Mouse (Mus musculus): ENCODE results near the gene Ldlr.
"Not testable (repeated sequence)": the region's sequence is repeated elsewhere in the genome, so short reads cannot be mapped to it uniquely, and the experiment has no call there.

Ldlr gene

DNA sequence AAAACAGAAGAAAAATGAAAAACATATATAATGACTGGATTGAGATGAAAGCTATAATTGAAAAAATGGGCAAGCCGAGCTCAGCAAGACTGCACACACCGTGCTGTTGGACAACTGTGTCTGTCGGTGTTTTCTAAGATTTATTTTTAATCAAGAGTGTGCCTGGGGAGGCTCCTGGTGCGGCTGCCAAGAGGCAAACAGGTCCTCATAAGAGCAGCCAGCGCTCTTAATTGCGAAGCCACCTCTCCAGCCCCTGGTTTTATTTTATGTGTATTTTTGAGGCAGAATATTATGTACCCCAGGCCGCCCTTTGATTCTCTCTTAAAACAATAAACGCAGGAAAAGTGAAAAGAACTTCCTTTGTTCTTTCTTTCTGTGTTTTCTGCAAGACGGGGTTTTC, 65.0 kb downstream of the Ldlr start:
- no peak for DNase-seq (ENCODE audit: inconsistent ontology term)

DNA sequence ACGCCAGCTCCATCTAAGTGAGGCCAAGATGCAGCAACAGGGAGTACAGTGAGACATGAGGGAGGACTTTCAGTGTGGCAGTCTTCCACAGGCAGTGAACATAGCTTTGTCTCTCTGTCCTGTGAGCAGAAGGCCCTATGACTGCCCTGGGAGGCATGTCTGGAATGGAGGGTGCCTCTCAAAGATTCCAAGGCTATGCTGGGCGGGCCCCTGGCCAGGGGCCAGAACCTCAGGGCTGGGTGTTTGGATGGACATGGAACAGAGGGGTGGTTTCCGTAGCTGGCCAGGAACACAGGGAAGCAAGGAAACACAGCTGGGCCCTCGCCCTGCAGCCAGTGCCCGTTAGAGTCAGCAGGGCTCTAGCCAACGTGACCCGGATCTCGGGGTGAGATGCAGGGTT, 68.6 kb downstream of the Ldlr start:
- DNase-seq (ENCODE audit: inconsistent ontology term) = peak; percentile 100

DNA sequence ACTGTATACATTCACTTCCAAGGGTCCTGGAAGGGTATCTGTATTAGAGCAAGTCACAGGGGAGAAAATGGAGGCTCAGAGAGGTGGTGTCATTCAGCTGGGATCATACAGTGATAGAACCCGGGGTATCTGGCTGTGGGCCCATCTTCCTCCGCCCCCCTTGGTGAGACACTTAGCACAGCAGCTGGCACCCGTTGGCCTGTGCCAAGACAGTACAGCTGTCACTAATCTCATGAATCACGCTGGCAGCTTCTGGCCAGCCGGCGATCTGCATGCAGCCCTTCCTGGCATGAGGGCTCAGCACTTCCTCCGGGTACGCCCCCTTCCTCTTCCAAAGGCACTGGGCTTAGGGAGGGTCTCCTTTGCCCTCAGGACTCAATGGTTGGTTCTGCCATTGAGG, 69.4 kb downstream of the Ldlr start:
- DNase-seq (ENCODE audit: inconsistent ontology term) = peak; percentile 52

DNA sequence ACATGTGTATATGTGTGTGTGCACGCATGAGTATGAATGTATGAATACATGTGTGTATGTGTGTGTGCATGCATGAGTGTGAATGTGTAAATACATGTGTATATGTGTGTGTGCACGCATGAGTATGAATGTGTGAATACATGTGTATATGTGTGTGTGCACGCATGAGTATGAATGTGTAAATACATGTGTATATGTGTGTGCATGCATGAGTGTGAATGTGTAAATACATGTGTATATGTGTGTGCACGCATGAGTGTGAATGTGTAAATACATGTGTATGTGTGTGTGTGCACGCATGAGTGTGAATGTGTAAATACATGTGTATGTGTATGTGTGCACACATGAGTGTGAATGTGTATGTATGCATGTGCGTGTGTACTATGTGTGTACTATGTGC, 70.2 kb downstream of the Ldlr start:
- DNase-seq (ENCODE audit: inconsistent ontology term) = not testable (repeated sequence)

DNA sequence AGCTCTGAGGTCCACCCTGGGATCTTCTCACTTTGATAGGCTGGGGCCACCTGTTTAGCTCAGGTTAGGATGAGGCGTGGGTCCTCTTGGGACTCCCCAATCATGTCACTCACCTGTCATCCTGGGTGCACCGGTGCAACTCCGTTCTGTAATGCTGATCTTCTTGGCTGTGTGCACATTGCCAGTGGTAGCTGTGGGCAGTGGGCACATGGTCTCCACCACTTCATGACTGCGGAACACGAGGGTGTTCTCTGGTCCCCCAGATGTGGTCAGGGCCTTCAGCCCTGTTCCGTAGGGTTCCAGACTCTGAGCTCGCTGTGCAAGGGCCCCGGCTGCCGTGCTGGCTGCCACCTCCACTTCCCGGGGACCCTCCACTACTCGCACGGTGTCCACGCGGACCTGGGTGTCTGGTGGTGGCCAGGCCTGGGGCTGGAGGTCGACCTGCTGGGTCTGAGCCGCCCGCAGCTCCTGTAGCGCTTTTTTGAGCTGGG, 71.1 kb downstream of the Ldlr start:
- no peak for DNase-seq (ENCODE audit: inconsistent ontology term)

DNA sequence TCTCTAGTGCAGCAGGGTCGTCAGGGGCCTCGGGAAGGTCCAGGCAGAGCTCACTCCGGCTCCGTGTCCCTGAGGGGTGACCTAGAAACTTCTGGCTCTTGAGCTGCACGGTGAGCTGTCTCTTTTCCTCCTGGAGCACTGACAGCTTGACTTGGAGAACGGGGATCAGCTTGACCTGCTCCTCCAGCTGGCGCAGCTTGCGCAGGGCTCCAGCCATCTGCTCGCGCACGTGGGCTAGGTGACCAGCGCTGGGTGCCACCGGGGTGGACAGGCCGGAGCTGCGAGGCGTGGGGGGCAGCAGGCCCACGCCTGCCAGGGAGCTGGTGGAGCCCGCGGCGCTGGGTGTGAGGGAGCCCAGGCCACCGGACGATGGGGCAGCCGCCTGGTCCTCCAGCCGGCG, 71.6 kb downstream of the Ldlr start:
- DNase-seq (ENCODE audit: inconsistent ontology term) = no peak

DNA sequence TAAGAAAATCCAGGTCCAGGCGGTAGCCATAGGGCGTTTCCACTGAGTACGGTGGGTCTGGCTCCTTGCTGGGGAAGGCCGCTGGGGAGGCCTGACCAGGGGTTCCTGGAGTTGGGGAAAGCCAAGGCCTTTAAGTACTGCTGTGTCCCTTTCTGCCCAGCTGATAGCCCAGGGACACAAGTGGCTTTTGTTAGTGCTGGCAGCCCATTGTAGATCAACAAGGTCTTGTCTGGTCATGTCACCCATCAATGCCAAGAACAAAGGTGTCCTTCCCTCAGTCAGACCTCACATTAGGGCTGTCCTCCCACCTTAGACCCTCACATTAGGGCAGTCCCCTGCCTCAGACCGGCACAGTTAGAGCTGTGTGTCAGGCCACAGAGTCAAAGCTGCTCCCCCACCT, 72.3 kb downstream of the Ldlr start:
- no peak for DNase-seq (ENCODE audit: inconsistent ontology term)

DNA sequence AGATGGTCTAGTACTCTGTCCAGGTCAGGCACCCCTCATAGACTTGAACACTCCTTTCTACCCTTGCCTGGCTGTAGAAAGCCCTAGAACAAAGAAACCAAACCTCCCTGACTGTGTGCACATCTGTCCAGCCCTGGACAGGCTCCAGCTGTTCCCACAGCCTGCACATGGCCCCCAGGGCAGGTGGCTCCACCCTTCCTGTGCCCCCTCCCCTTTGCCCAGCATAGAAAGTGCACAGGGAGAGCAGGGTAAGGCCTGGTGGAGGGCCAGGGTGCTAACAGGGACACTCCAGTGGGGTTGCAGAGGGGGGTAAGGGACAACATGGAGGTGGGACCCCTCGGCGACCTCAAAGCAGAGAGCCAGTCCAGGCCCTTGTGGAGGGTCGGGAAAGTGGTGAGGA, 73.0 kb downstream of the Ldlr start:
- DNase-seq (ENCODE audit: inconsistent ontology term) = no peak

DNA sequence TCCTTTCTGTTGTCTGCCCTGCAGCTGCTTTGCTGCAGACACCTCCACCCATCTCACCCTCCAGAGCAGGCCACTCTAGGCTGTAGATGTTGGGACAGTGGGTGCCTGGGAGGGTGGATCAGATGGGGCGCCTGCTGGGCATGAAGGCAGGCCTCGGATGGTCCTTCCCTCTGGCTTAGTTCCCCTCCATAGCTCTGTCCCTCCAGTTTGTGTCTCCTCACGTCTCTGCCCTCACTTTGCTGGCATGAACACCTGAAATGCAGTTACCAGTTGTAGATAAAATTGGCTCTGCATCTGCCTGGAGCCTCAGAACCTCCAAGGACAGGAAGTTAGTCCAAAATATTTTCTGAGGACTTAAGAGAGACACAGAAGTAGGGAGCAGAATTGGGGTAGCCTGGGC, 73.6 kb downstream of the Ldlr start:
- DNase-seq (ENCODE audit: inconsistent ontology term) = no peak

DNA sequence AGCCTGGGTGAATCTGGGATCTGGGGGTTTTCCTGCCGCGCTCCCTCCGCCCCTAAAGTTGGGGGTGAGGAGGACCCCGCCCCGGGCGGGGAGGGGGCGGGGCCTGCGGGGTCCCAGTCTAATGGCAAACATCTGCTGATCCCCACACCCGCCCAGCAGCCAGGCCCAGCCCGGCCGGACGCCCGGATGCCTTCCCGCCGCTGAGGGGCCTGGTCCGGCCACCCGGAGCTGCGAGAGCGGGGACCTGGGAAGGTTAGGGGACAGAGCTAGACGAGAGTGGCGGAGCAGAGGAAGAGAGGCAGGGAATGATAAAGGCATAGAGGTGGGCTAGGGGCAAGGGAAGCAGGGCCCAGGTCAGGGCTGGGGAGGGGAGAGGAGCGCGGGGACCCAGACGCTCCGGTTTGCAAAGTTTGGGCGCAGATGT, 74.7 kb downstream of the Ldlr start:
- DNase-seq (ENCODE audit: inconsistent ontology term) = peak; percentile 79

DNA sequence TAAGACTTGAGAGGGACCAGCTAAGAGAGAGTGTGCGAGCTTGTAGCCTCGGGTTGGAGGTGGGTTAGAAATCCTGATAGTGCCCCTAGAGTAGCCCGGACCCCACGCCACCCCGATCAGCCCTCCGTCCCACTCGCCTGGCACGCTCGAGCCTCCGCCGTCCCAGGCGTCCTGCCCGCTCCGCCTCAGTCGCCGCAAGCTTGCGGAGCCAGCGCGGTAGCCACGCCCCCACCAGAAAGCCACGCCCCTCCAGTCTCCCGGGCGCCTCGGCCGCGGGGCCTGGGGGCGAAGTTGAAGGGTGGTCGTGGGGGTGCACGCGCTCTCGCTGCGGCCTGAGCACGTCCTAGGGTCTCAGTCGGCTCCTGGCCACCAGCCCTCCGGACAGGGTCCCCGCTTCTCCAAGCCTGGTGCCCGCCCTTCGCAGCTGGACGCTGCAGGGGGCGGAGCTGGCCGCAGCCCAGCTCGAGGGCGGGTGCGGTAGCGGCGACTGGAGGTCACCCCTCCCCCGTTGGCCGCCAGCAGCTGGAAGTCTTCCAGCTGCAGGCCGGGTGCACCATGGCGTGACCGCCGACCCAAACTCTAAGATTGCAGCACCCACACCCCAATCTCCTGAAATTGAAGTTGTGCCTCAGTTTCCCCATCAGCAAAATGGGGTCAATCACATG, 75.2 kb downstream of the Ldlr start, which contains the start of gene Kank2:
Gene Kank2 (minus strand): TSS at position 400 of the 665 bp plus-strand sequence.
- DNase-seq (ENCODE audit: inconsistent ontology term) = peak; percentile 89

DNA sequence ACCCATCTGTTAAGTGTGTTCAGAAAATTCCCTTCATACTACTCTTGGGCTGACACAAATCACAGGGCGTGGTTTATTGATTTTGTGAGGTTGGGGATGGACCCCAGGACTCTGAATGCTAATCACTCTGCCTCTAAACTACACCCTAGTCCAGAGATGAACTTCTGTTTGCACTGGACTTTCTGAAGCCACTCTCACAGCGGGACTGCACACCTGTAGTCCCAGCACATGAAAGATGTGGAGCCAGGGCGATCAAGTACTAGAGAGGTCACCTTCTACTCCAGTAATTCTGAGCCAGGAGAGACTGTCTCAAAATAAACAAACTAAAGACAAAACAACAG, 75.7 kb downstream of the Ldlr start:
- DNase-seq (ENCODE audit: inconsistent ontology term) = no peak

All from Muller cell, postnatal 12 days (primary cell).